Mouse (Mus musculus) midbrain, embryonic 14.5 days (tissue): ENCODE results near the gene Sphk1. TPM values are rescaled to one million over a fixed set of nuclear protein-coding genes. Genes with fewer than 3 reads are reported as not detected.
A peak's percentile ranks its signal among the peaks of the same experiment; 100 is the strongest.
"Not testable (repeated sequence)": the region's sequence is repeated elsewhere in the genome, so short reads cannot be mapped to it uniquely, and the experiment has no call there.

Experiments
- ATAC-seq: fragments of 200-750 bp; cut with Nextera tagmentation; 2 replicates; pipeline ENCODE4 v1.8.0; 2017; ENCODE audit warnings: moderate number of reproducible peaks, moderate library complexity; ENCODE audit not compliant: low FRiP score, low TSS enrichment
- DNase-seq: peaks from one replicate; pipeline ENCODE4 v3.0.0-alpha.2; 2015
- H3K27ac ChIP-seq: fragments of 300-500 bp; sonication (generic); replicated peaks from 2 replicates; pipeline ENCODE4 v1.5.1; 2014; ENCODE audit warnings: mild to moderate bottlenecking, low read depth, low read length, moderate library complexity
- H3K27me3 ChIP-seq: fragments of 300-500 bp; sonication (generic); 2 replicates; pipeline ENCODE4 v1.6.1; 2014; ENCODE audit warnings: low read length, control low read depth, mixed read lengths; ENCODE audit not compliant: control insufficient read depth, insufficient read depth
- H3K36me3 ChIP-seq: fragments of 300-500 bp; sonication (generic); 2 replicates; pipeline ENCODE4 v1.6.1; 2014; ENCODE audit warnings: low read length, control low read depth; ENCODE audit not compliant: control insufficient read depth, insufficient read depth
- H3K4me1 ChIP-seq: fragments of 300-500 bp; sonication (generic); 2 replicates; pipeline ENCODE4 v1.6.1; 2014; ENCODE audit warnings: mild to moderate bottlenecking, antibody characterized with exemption, low read length, control low read depth; ENCODE audit not compliant: control insufficient read depth, insufficient read depth
- H3K4me2 ChIP-seq: fragments of 300-500 bp; sonication (generic); 2 replicates; pipeline ENCODE4 v1.6.1; 2014; ENCODE audit warnings: mild to moderate bottlenecking, low read length, moderate library complexity
- H3K4me3 ChIP-seq: fragments of 300-500 bp; sonication (generic); replicated peaks from 2 replicates; pipeline ENCODE4 v1.5.1; 2014; ENCODE audit warnings: low read depth, low read length
- H3K9ac ChIP-seq: fragments of 300-500 bp; sonication (generic); replicated peaks from 2 replicates; pipeline ENCODE4 v1.6.1; 2014; ENCODE audit warnings: mild to moderate bottlenecking, low read length, moderate library complexity
- H3K9me3 ChIP-seq: fragments of 300-500 bp; sonication (generic); 2 replicates; pipeline ENCODE4 v1.6.1; 2016; ENCODE audit warnings: low read length, control low read depth, mixed read lengths; ENCODE audit not compliant: control insufficient read depth
- WGBS: fragments of 180-500 bp; shearing (Covaris S2); extraction: QIAGEN DNeasy Blood & Tissue Kit; methylation state at CpG from one replicate; pipeline ENCODE4 v1.1.7; 2014; 5-methylcytosine and 5-hydroxymethylcytosine counted together
- polyA plus RNA-seq: library from polyadenylated mRNA; unstranded; fragments of >200 nt; fragmentation: Nextera tagmentation; extraction: Ambion mirVana; gene quantifications from 2 replicates; pipeline ENCODE4 v1.2.1, GENCODE M21; 2014

The Sphk1 gene
- polyA plus RNA-seq, 1 experiment from 2014 or later = 5.4 TPM

DNA sequence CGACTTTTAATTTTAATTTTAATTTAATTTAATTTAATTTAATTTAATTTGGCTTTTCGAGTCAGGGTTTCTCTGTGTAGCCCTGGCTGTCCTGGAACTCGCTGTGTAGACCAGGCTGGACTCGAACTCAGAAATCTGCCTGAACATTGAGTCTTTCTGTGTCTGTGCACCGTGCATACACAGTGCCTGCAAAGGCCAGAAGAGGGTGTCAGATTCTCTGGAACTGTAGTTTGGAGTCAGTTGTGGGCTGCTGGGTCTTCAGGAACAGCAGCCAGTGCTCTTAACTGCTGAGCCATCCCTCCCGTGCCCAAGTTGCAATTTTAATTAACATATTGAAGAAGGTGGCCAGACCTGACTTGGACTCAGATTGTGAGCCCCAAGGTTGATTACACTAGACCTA lies 39.4 kb upstream of the Sphk1 start:
- Histone ChIP-seq H3K9ac (no peak overlapping the region), H3K36me3 (peaks cover 13% of the 10 kb centered on the region), H3K27me3 (no peaks in the 10 kb centered on the region), H3K27ac (no peak overlapping the region), H3K4me1 (peaks cover 18% of the 10 kb centered on the region), H3K9me3 (no peaks in the 10 kb centered on the region), H3K4me2 (no peak overlapping the region; the same call in 1 of the 2 replicates), H3K4me3 (no peak overlapping the region)
- DNase-seq (no peak), ATAC-seq (no peak)
- 73% methylated on average over 6 of the region's 6 CpGs for WGBS

DNA sequence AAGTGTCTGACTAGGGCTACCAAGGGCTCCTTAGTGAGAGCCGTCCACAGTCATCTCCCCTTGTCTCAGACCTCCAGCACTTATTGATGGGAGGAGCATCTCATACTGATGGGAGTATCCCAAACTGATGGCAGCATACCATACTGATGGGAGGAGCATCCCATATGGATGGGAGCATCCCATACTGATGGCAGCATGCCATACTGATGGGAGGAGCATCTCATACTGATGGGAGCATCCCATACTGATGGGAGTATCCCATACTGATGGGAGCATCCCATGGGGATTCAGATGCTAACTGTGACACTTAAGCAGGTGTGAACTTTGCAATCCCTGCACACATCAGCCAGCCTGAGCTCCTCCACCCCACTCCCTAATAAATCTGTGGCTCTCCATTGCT lies 38.2 kb upstream of the Sphk1 start:
- H3K4me3 ChIP-seq, H3K9me3 ChIP-seq, H3K27me3 ChIP-seq, ATAC-seq, H3K4me2 ChIP-seq, H3K27ac ChIP-seq, DNase-seq, H3K9ac ChIP-seq, H3K36me3 ChIP-seq: not testable (repeated sequence)
- 83% methylated on average over 1 of the region's 1 CpGs for WGBS
- H3K4me1 ChIP-seq = peaks cover 18% of the 10 kb centered on the region

DNA sequence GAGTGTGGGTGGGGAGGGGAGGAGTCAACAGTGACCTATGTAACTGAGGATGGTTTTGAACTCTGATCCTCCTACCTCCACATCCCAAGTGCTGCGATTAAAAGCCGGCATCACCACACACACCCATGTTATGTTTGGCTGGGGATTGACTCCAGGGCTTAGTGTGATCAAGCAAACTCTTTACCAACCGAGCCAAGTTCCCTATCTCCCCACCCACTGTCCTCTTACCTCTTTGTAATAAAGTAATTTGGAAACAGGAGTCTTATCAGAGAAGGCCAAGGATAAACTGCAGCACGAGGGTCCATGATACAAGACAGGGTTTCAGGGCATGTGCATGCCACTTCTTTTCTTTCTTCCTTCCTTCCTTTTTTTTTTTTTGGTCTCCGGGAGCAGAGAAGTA lies 37.5 kb upstream of the Sphk1 start:
- no peaks in the 10 kb centered on the region for H3K9me3 ChIP-seq
- H3K27ac ChIP-seq = no peak overlapping the region

GRCm38 (mm10) chr11:116493795-116494252 lies 36.9 kb upstream of the Sphk1 start, which contains the start of gene Prpsap1:
Gene Prpsap1 (minus strand): TSS chr11:116494202.
- Histone ChIP-seq H3K4me3 (no peak within 1 kb of the TSS), H3K36me3 (no peaks in the 10 kb centered on the region), H3K4me2 (no peak within 1 kb of the TSS), H3K27me3 (no peaks in the 10 kb centered on the region), H3K9ac (no peak within 1 kb of the TSS), H3K9me3 (no peaks in the 10 kb centered on the region), H3K27ac (peak within 1 kb of the TSS; percentile 45; the same call in 1 of the 2 replicates), H3K4me1 (peaks cover 16% of the 10 kb centered on the region)
- 23% methylated on average over 4 of the region's 4 CpGs for WGBS
- ATAC-seq (no peak), DNase-seq (peak; percentile 68)

More for the DNA sequence above, 37.5 kb upstream of the Sphk1 start:
- Histone ChIP-seq H3K4me2 (no peak overlapping the region), H3K36me3 (no peaks in the 10 kb centered on the region), H3K27me3 (no peaks in the 10 kb centered on the region), H3K9ac (no peak overlapping the region), H3K4me3 (no peak overlapping the region), H3K4me1 (peaks cover 18% of the 10 kb centered on the region)
- 92% methylated on average over 5 of the region's 5 CpGs for WGBS
- no peak for DNase-seq
- ATAC-seq = no peak

- ATAC-seq = no peak
- no peaks in the 10 kb centered on the region for H3K27me3 ChIP-seq
- H3K9ac ChIP-seq = no peak overlapping the region
- DNase-seq = peak; percentile 55
- WGBS = 47% methylated on average over 13 of the region's 13 CpGs
- peak overlapping the region; percentile 45; the same call in 1 of the 2 replicates for H3K27ac ChIP-seq
- no peak overlapping the region for H3K4me2 ChIP-seq
- H3K4me1 ChIP-seq = 0 out of 2 replicates have a peak, but pooled peaks cover 11% of the 10 kb centered on the region
- H3K4me3 ChIP-seq = no peak overlapping the region
- H3K9me3 ChIP-seq = no peaks in the 10 kb centered on the region
- H3K36me3 ChIP-seq = no peaks in the 10 kb centered on the region
These were observed 36.1 kb upstream of the Sphk1 start for GRCm38 (mm10) chr11:116494474-116495174.

- no peaks in the 10 kb centered on the region for H3K36me3 ChIP-seq
- no peaks in the 10 kb centered on the region for H3K27me3 ChIP-seq
- H3K9ac ChIP-seq = no peak overlapping the region
- no peak overlapping the region for H3K4me2 ChIP-seq
- H3K4me3 ChIP-seq = no peak overlapping the region
- H3K9me3 ChIP-seq = no peaks in the 10 kb centered on the region
- 0 out of 2 replicates have a peak, but pooled peaks cover 8% of the 10 kb centered on the region for H3K4me1 ChIP-seq
- ATAC-seq = no peak
- no peak for DNase-seq
- no peak overlapping the region for H3K27ac ChIP-seq
- 90% methylated on average over 4 of the region's 4 CpGs for WGBS
These were observed 33.4 kb upstream of the Sphk1 start for GRCm38 (mm10) chr11:116497313-116497712.

DNA sequence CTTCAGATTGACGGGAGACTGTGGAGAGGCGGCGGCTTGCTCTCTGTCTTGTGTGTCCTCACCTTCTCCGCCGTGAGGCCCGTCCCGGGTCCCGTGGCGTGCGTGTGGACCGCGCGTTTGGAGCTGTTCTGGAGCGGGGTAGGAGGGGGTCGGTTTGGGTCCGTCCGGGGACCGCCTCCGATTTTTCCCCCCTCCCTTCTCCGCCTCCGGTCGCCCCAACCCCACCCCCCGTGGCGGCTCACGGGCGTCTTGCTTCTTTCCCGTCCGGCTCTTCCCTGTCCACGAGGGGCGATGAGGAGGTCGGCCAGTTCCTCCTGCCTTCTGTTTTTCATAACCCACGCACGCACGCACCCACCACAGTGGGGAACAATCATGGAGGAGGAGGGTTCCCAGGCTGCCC lies 32.1 kb upstream of the Sphk1 start:
- peak overlapping the region; percentile 46 for H3K4me2 ChIP-seq
- WGBS = 30% methylated on average over 33 of the region's 34 CpGs
- no peaks in the 10 kb centered on the region for H3K36me3 ChIP-seq
- no peak overlapping the region for H3K9ac ChIP-seq
- no peak for ATAC-seq
- no peak for DNase-seq
- peak overlapping the region; percentile 12; the same call in 1 of the 2 replicates for H3K4me3 ChIP-seq
- H3K27me3 ChIP-seq = no peaks in the 10 kb centered on the region
- H3K27ac ChIP-seq = no peak overlapping the region
- H3K4me1 ChIP-seq = 0 out of 2 replicates have a peak, but pooled peaks cover 8% of the 10 kb centered on the region
- no peaks in the 10 kb centered on the region for H3K9me3 ChIP-seq

GRCm38 (mm10) chr11:116499018-116499417 lies 31.7 kb upstream of the Sphk1 start:
- no peak overlapping the region for H3K27ac ChIP-seq
- DNase-seq (no peak), ATAC-seq (no peak)
- H3K9ac ChIP-seq = no peak overlapping the region
- H3K9me3 ChIP-seq = no peaks in the 10 kb centered on the region
- 42% methylated on average over 6 of the region's 6 CpGs for WGBS
- H3K4me3 ChIP-seq = no peak overlapping the region
- H3K4me2 ChIP-seq = peak overlapping the region; percentile 46
- no peaks in the 10 kb centered on the region for H3K36me3 ChIP-seq
- H3K4me1 ChIP-seq = 0 out of 2 replicates have a peak, but pooled peaks cover 8% of the 10 kb centered on the region
- H3K27me3 ChIP-seq = no peaks in the 10 kb centered on the region
